Mouse (Mus musculus) erythroblast, embryonic 14.5 days (primary cell): ENCODE measurements around the gene Asb16.

ENCODE experiments used
- GATA1 ChIP-seq: IDR thresholded peaks from 2 replicates; pipeline ENCODE4 v1.6.1; 2012; ENCODE audit warnings: low read length, inconsistent platforms, mixed read lengths
- TAL1 ChIP-seq: IDR thresholded peaks from 3 replicates; pipeline ENCODE4 v1.6.1; 2012; ENCODE audit warnings: low read length, inconsistent platforms, mixed read lengths

DNA sequence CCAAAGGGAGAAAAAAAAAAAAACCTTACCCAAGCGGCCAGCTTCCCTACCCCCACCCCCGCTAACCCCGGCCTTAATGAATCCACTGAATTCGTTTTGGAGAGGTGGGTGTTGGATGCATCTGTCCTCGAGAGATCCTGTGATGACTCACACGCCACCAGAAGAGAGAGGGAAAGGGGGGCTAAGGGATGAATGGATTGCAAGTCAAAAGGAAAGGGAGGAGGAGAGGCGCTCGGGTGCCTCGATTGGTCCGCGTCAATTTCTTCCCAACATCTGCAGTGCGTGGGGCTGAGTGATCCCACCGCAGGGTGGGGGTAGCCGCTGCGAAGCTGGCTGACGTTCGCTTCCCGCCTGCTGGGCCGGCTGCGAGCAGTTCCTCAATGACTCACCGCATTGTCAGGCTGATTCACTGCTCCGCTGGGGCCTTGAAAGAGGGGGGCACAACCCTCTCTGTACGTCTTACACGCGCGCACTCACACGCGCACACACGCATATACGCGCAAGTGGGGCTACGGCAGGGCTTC, 23.6 kb upstream of the Asb16 start:
- TF ChIP-seq TAL1 (no peak), GATA1 (no peak)
